Mouse (Mus musculus): ENCODE measurements around the gene Tmem203.

DNA sequence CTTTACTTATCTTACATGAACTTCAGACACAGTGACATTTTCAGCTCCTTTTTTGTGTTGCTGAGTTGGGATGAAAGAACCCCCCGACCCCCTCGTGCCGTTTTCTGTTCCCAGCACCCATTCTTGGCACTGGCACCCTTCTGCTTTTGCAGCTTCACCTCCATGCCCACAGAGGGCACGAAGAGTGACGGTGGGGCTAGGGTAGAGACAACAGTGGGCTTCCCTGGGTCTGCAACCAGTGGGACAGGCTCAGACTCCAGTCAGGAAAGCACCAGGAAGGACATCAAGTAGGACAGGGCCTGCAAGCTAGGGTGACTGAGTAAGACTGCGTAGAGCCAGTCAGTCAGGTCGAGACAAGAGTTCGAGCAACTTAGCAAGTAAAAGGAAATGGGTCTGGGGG is 14.9 kb upstream of the Tmem203 start:
- no peak for TF ChIP-seq CTCF (IDR thresholded peaks at IDR 0.05; ENCODE audit: low read depth)
- no peak for TF ChIP-seq EP300 (optimal IDR thresholded peaks at IDR 0.05)
